18 mouse cellular contexts compared by ENCODE assay signal in the genomic region with DNA sequence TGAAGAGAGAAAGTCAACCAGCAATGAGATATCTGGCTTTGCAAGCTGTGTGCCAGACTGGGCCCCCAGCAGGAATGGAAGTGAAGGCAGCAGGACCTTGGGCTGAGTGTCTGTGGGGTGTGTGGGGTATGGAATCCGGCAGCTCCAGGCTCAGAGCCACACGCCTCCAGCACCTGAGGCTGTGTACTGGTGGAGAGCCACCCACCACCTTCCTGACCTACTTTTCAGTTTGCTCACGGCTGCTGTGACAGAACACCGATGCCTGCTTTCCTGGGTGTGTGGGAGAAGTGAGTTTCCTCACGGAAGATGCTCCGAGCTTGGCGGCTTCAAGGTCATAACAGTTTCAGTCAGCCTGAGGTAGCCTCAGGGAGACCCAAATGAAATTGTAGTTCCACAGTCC. TPM values are rescaled to one million over a fixed set of nuclear protein-coding genes. Genes with fewer than 3 reads are reported as not detected.
A peak's percentile ranks its signal among the peaks of the same experiment; 100 is the strongest.
DNase-seq lines count a peak whose midpoint lies in the region.
"Had no signal": no experiment of that assay in that cellular context is flagged by ENCODE, and none has a peak within 500 bp of the region (broad histone marks: within the 10 kb centered on the region; RNA-seq: fewer than 3 reads in every experiment).

No protein-coding gene starts in this region.

- DNase-seq in cerebellum, adult 8-10 months: peak; percentile 6
- no peak for DNase-seq in cerebellum, adult 9-10 months
- DNase-seq in left cerebral cortex, adult 11 months (ENCODE audit: low spot score): peak; percentile 53
- DNase-seq in left cerebral cortex, postnatal 4 days: no peak
- DNase-seq in brain, adult 2 months (ENCODE audit: low read depth, low spot score): peak; percentile 91
- peak; percentile 59 to 74 for DNase-seq in left cerebral cortex, adult 9 months (ENCODE audit: low spot score in 2 of 2)
- DNase-seq in adipocyte (ENCODE audit: low spot score): no peak
- no peak for DNase-seq in spleen, adult 12 weeks (ENCODE audit: low spot score)
- DNase-seq: adrenal gland, postnatal 25 days; gastrocnemius, postnatal 14 days; heart, adult 11 months; heart, postnatal 10 days; kidney, adult 8-10 months; kidney, postnatal 10 days; liver; thymus, adult 18-20 months; thymus, postnatal 4 days had no signal

- intact Hi-C loops in left cerebral cortex, postnatal 4 days (cut with DNase I): no loop called here

RNA-seq across cellular contexts. Expression of gene Ngef, which starts 15.5 kb away (rescaled TPM):
- total RNA-seq in left cerebral cortex, postnatal 4 days (2021): 10 to 100 TPM; 92.5 to 94.7 TPM
- total RNA-seq: megakaryocyte-erythroid progenitor cell, adult 5-6 weeks had no signal

RNA-seq across cellular contexts. Expression of gene Inpp5d, which starts 30.9 kb away (rescaled TPM):
- 10 to 100 TPM; 10.2 to 10.7 TPM for total RNA-seq in left cerebral cortex, postnatal 4 days (2021)

Comparison
In these comparisons a context has a peak if more than half of its experiments do, and no peak if none do; other contexts are left out.
1. DNase-seq: peak in cerebellum, adult 8-10 months (single experiment), left cerebral cortex, adult 11 months (single experiment), brain, adult 2 months (single experiment) and left cerebral cortex, adult 9 months (2 of 2); none in cerebellum, adult 9-10 months (single experiment), left cerebral cortex, postnatal 4 days (single experiment), adipocyte (single experiment) and spleen, adult 12 weeks (single experiment).